Mouse (Mus musculus) cerebellum, postnatal 10 days (tissue): ENCODE measurements around the gene Tet1.

Experiments used
- DNase-seq, 2 experiments: peaks; one replicate each; pipeline ENCODE4 v3.0.0; 2021; ENCODE audit warnings: mixed read lengths in 2 of 2

Tet1 gene

GRCm38 (mm10) chr10:62891025-62891424, 17.8 kb downstream of the Tet1 start:
- DNase-seq, result no peak

GRCm38 (mm10) chr10:62886799-62887591, 21.8 kb downstream of the Tet1 start:
- DNase-seq, result peak; percentile 74 to 85

GRCm38 (mm10) chr10:62885969-62886798, 22.6 kb downstream of the Tet1 start:
- DNase-seq, result peak in 1 of 2 experiments; percentile 24

- DNase-seq, result no peak
These were observed 23.3 kb downstream of the Tet1 start for GRCm38 (mm10) chr10:62885460-62885859.

GRCm38 (mm10) chr10:62884517-62884916, 24.3 kb downstream of the Tet1 start:
- DNase-seq, result no peak

GRCm38 (mm10) chr10:62883933-62884372, 24.8 kb downstream of the Tet1 start:
- peak in 1 of 2 experiments; percentile 28 for DNase-seq

GRCm38 (mm10) chr10:62881211-62881610, 27.6 kb downstream of the Tet1 start:
- DNase-seq, result peak in 1 of 2 experiments; percentile 21

GRCm38 (mm10) chr10:62878056-62878455, 30.7 kb downstream of the Tet1 start:
- no peak for DNase-seq

GRCm38 (mm10) chr10:62875565-62875964, 33.2 kb downstream of the Tet1 start:
- DNase-seq, result no peak

GRCm38 (mm10) chr10:62874828-62875227, 34.0 kb downstream of the Tet1 start:
- DNase-seq, result no peak

- peak; percentile 77 to 81 for DNase-seq
These were observed 42.6 kb downstream of the Tet1 start for GRCm38 (mm10) chr10:62866035-62866791.

- DNase-seq, result peak; percentile 86 to 89
These were observed 43.4 kb downstream of the Tet1 start for GRCm38 (mm10) chr10:62865167-62866034.

GRCm38 (mm10) chr10:62863563-62863962, 45.2 kb downstream of the Tet1 start:
- peak; percentile 16 to 37 for DNase-seq

GRCm38 (mm10) chr10:62862435-62862834, 46.4 kb downstream of the Tet1 start:
- peak; percentile 34 to 61 for DNase-seq

GRCm38 (mm10) chr10:62858967-62859366, 49.8 kb downstream of the Tet1 start:
- no peak for DNase-seq

GRCm38 (mm10) chr10:62856690-62857290, 52.0 kb downstream of the Tet1 start:
- DNase-seq, result peak; percentile 62 to 64

- no peak for DNase-seq
These were observed 53.8 kb downstream of the Tet1 start for GRCm38 (mm10) chr10:62854992-62855391.

- DNase-seq, result no peak
These were observed 54.2 kb downstream of the Tet1 start for GRCm38 (mm10) chr10:62854581-62854980.

- DNase-seq, result no peak
These were observed 57.2 kb downstream of the Tet1 start for GRCm38 (mm10) chr10:62851578-62851977.

GRCm38 (mm10) chr10:62851025-62851424, 57.8 kb downstream of the Tet1 start:
- DNase-seq, result no peak

GRCm38 (mm10) chr10:62848783-62849182, 60.0 kb downstream of the Tet1 start:
- DNase-seq, result no peak
